Mouse (Mus musculus): ENCODE results near the gene Klhl10. TPM values are rescaled to one million over a fixed set of nuclear protein-coding genes. Genes with fewer than 3 reads are reported as not detected.
A peak's percentile ranks its signal among the peaks of the same experiment; 100 is the strongest.

Gene Klhl10
- polyA plus RNA-seq, 1 experiment from 2014 or later = 1.2 TPM

- ATAC-seq = no peak
- 79% methylated on average over 5 of the region's 5 CpGs for WGBS
- H3K4me1 ChIP-seq (ENCODE audit: control insufficient read depth, insufficient read depth, low read depth, low read length) = peaks cover 5% of the 10 kb centered on the region; the same call in 1 of the 2 replicates
- no peak overlapping the region for H3K4me2 ChIP-seq (ENCODE audit: low read length)
- H3K4me3 ChIP-seq (ENCODE audit: low read length) = no peak overlapping the region
- no peak overlapping the region for H3K9ac ChIP-seq (ENCODE audit: low read depth, low read length)
- peaks cover 4% of the 10 kb centered on the region; the same call in 1 of the 2 replicates for H3K36me3 ChIP-seq (ENCODE audit: control insufficient read depth, insufficient read depth, low read length)
- no peaks in the 10 kb centered on the region for H3K9me3 ChIP-seq (ENCODE audit: control insufficient read depth, low read length)
- H3K27me3 ChIP-seq (replicated peaks; ENCODE audit: control insufficient read depth, insufficient read depth, low read length) = no peaks in the 10 kb centered on the region
- no peak overlapping the region for H3K27ac ChIP-seq (ENCODE audit: low read depth, low read length)
These were observed 34.6 kb upstream of the Klhl10 start for GRCm38 (mm10) chr11:100406995-100407705.

DNA sequence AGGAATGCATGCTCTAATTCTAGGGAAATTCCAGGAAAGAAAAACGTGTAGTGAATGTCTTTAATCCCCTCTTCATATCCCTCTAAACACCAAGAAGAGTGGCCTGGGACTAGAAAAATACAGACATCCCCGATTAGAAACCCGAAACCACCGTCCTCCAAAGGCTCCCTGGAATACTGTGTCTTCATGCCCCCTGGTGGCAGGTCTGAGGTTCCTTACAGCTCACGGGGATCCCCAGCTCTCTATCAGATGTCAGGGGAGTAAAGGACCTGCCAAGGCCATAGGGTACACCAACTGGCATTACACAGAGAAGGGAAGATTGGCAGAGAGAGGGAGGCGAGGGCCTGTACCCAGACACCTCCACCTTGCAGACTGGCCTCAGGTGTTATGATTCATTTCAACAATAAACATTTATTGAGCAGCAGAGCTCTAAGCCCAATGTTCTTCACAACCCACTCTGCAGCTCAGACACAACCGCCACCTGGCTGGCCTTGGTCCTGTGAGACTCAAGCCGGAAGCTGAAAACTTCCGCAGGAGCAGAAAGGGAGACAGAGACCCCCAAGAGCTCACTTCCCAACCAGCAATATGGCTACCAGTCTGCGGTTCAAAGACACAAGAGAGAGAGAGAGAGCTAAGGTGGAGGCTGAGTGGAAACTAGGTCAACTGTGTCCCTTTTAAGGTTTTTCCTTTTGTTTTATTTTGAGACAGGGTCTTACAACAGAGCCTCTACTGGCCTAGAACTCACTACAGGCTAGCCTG, 33.5 kb upstream of the Klhl10 start:
- no peak overlapping the region for H3K27ac ChIP-seq (ENCODE audit: low read depth, low read length)
- H3K9ac ChIP-seq (ENCODE audit: low read depth, low read length) = no peak overlapping the region
- 0 out of 2 replicates have a peak, but pooled peaks have one; percentile 18 for ATAC-seq
- H3K27me3 ChIP-seq (replicated peaks; ENCODE audit: control insufficient read depth, insufficient read depth, low read length) = no peaks in the 10 kb centered on the region
- WGBS = 45% methylated on average over 10 of the region's 10 CpGs
- no peak overlapping the region for H3K4me2 ChIP-seq (ENCODE audit: low read length)
- H3K4me3 ChIP-seq (ENCODE audit: low read length) = no peak overlapping the region
- H3K4me1 ChIP-seq (ENCODE audit: control insufficient read depth, insufficient read depth, low read depth, low read length) = peaks cover 11% of the 10 kb centered on the region
- H3K9me3 ChIP-seq (ENCODE audit: control insufficient read depth, low read length) = no peaks in the 10 kb centered on the region
- H3K36me3 ChIP-seq (ENCODE audit: control insufficient read depth, insufficient read depth, low read length) = peaks cover 4% of the 10 kb centered on the region; the same call in 1 of the 2 replicates

GRCm38 (mm10) chr11:100408835-100409462, 32.8 kb upstream of the Klhl10 start:
- 93% methylated on average over 12 of the region's 12 CpGs for WGBS
- H3K9me3 ChIP-seq (ENCODE audit: control insufficient read depth, low read length) = no peaks in the 10 kb centered on the region
- no peak overlapping the region for H3K4me3 ChIP-seq (ENCODE audit: low read length)
- H3K27me3 ChIP-seq (replicated peaks; ENCODE audit: control insufficient read depth, insufficient read depth, low read length) = no peaks in the 10 kb centered on the region
- no peak overlapping the region for H3K4me2 ChIP-seq (ENCODE audit: low read length)
- peaks cover 4% of the 10 kb centered on the region; the same call in 1 of the 2 replicates for H3K36me3 ChIP-seq (ENCODE audit: control insufficient read depth, insufficient read depth, low read length)
- no peak overlapping the region for H3K27ac ChIP-seq (ENCODE audit: low read depth, low read length)
- peaks cover 11% of the 10 kb centered on the region for H3K4me1 ChIP-seq (ENCODE audit: control insufficient read depth, insufficient read depth, low read depth, low read length)
- no peak for ATAC-seq
- no peak overlapping the region for H3K9ac ChIP-seq (ENCODE audit: low read depth, low read length)

DNA sequence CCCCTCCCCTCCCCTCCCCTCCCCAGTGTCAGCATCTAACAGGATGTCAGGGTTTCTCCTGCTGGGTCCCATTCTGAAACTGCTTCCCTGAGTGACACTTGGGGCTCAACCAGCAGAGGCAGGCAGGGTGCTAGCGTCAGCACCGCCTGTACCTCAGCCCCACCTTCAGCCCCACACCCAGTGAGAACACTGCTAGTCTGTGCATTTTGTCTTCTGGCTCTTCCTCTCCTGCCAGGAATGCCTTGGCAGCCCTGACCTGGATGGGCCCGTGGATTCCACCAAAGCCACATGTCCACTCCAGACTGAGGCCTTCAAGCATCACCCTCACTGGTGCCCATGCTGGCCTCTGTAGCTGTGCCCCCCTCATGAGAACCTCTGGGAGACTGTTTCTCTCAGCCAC, 32.0 kb upstream of the Klhl10 start:
- H3K4me1 ChIP-seq (ENCODE audit: control insufficient read depth, insufficient read depth, low read depth, low read length) = peaks cover 11% of the 10 kb centered on the region
- WGBS = 77% methylated on average over 3 of the region's 3 CpGs
- no peaks in the 10 kb centered on the region for H3K9me3 ChIP-seq (ENCODE audit: control insufficient read depth, low read length)
- peaks cover 4% of the 10 kb centered on the region; the same call in 1 of the 2 replicates for H3K36me3 ChIP-seq (ENCODE audit: control insufficient read depth, insufficient read depth, low read length)
- H3K27me3 ChIP-seq (replicated peaks; ENCODE audit: control insufficient read depth, insufficient read depth, low read length) = no peaks in the 10 kb centered on the region
- H3K9ac ChIP-seq (ENCODE audit: low read depth, low read length) = no peak overlapping the region
- H3K4me3 ChIP-seq (ENCODE audit: low read length) = no peak overlapping the region
- ATAC-seq = no peak
- no peak overlapping the region for H3K27ac ChIP-seq (ENCODE audit: low read depth, low read length)
- no peak overlapping the region for H3K4me2 ChIP-seq (ENCODE audit: low read length)

DNA sequence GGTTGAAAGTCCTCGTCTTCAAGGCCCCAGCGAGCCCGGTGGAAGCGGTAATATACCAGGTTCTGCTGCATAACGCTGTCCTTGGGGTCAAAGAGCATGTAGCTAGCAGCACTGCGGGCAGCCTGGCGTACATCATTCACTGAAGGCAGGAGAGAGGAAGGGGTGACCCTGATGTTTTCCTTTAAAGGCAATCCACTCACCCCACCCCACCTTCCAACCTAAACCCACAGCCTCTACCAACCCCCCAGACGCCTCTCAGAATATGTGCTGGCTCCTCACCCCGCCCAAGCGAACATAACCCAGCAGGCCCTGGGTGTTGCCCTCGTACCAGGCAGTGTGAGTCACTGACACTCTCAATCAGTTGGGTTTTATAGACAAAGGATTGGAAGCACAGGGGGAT, 30.0 kb upstream of the Klhl10 start:
- Histone ChIP-seq H3K27ac (ENCODE audit: low read depth, low read length) (no peak overlapping the region), H3K9me3 (ENCODE audit: control insufficient read depth, low read length) (no peaks in the 10 kb centered on the region), H3K27me3 (replicated peaks; ENCODE audit: control insufficient read depth, insufficient read depth, low read length) (peaks cover 9% of the 10 kb centered on the region), H3K4me2 (ENCODE audit: low read length) (no peak overlapping the region), H3K4me1 (ENCODE audit: control insufficient read depth, insufficient read depth, low read depth, low read length) (peaks cover 16% of the 10 kb centered on the region), H3K9ac (ENCODE audit: low read depth, low read length) (no peak overlapping the region), H3K36me3 (ENCODE audit: control insufficient read depth, insufficient read depth, low read length) (peaks cover 4% of the 10 kb centered on the region; the same call in 1 of the 2 replicates), H3K4me3 (ENCODE audit: low read length) (no peak overlapping the region)
- WGBS = 78% methylated on average over 11 of the region's 11 CpGs
- ATAC-seq = no peak

DNA sequence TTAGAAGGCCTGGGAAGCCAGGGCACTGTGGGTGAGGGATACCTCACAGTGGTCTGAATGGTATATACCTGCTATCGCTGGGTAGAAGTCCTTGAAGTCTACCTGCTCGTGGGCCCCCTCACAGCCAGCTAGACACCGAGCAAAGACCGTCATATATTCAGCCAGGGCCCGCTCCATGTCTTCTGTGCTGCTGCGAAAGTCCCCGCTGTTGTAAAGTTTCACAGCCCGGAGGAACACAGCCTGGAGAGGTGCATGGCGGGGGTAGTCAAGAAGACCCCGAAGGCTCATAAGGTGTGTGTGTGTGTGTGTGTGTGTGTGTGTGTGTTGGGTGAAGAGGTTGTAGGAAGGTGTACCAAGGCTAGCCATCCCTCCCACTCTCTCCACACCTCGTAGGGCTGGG, 28.2 kb upstream of the Klhl10 start:
- ATAC-seq = no peak
- H3K9me3 ChIP-seq (ENCODE audit: control insufficient read depth, low read length) = no peaks in the 10 kb centered on the region
- H3K36me3 ChIP-seq (ENCODE audit: control insufficient read depth, insufficient read depth, low read length) = peaks cover 4% of the 10 kb centered on the region; the same call in 1 of the 2 replicates
- no peak overlapping the region for H3K27ac ChIP-seq (ENCODE audit: low read depth, low read length)
- WGBS = 84% methylated on average over 11 of the region's 11 CpGs
- peak overlapping the region; percentile 61 for H3K4me2 ChIP-seq (ENCODE audit: low read length)
- H3K4me3 ChIP-seq (ENCODE audit: low read length) = peak overlapping the region; percentile 68
- peak overlapping the region; percentile 81 for H3K9ac ChIP-seq (ENCODE audit: low read depth, low read length)
- peaks cover 16% of the 10 kb centered on the region for H3K4me1 ChIP-seq (ENCODE audit: control insufficient read depth, insufficient read depth, low read depth, low read length)
- peaks cover 9% of the 10 kb centered on the region for H3K27me3 ChIP-seq (replicated peaks; ENCODE audit: control insufficient read depth, insufficient read depth, low read length)

- Histone ChIP-seq H3K9me3 (ENCODE audit: control insufficient read depth, low read length) (no peaks in the 10 kb centered on the region), H3K4me2 (ENCODE audit: low read length) (peak within 1 kb of the TSS; percentile 61), H3K36me3 (ENCODE audit: control insufficient read depth, insufficient read depth, low read length) (no peaks in the 10 kb centered on the region), H3K9ac (ENCODE audit: low read depth, low read length) (peak within 1 kb of the TSS; percentile 81), H3K4me3 (ENCODE audit: low read length) (peak within 1 kb of the TSS; percentile 68), H3K27ac (ENCODE audit: low read depth, low read length) (peak within 1 kb of the TSS; percentile 83), H3K4me1 (ENCODE audit: control insufficient read depth, insufficient read depth, low read depth, low read length) (peaks cover 16% of the 10 kb centered on the region), H3K27me3 (replicated peaks; ENCODE audit: control insufficient read depth, insufficient read depth, low read length) (peaks cover 9% of the 10 kb centered on the region)
- WGBS = 3% methylated on average over 91 of the region's 93 CpGs
- peak; percentile 95 for ATAC-seq
These were observed 27.4 kb upstream of the Klhl10 start, which contains the start of gene P3h4 for GRCm38 (mm10) chr11:100414021-100414913. P3h4 (minus strand) TSS chr11:100414836.

DNA sequence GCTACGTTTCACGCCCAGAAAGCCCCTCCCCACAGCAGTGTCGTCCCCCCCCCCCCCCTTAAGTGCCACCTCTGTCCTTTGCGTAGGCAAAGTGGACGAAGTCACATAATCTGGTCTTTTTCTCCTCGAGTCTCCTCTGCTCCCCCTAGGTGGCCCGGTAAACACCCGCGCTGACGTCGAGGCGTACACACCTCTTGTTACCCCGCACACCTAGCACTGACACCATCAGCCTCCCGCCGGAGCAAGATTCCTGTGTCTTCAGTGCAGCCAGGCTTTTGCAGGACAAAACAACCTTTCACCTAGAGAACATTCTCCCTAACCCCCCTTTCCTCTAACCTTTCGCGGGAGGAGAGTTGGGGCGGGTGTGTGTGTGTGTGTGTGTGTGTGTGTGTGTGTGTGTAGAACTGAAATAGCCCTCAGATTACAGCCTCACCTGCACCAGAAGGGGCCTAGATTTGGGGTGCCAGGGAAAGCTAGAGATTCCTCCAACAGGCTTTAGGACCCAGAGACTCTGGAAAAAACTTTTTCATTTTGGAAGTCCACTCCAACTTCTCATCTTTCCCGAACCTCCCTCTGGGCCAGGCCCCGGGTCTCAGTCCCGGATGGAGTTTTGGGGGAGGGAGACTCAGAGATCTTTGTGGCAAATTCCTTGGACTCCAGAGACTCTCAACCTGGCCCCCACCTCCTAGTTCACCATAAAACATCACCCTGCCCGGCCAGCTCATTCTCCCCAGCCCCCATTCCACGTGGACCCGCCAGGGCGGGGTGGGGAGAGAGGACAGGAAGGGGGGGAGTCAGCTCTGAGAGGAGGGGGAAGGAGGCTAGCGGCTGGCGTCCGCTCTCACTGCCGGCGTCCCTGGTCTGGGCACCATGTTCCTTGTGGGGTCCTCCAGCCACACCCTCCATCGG, 26.5 kb upstream of the Klhl10 start, which contains the start of gene Fkbp10:
TSS of gene Fkbp10 (plus strand) at position 784 of the 909 bp plus-strand sequence.
- ATAC-seq = peak; percentile 59; the same call in 1 of the 2 replicates
- H3K9ac ChIP-seq (ENCODE audit: low read depth, low read length) = peak within 1 kb of the TSS; percentile 81
- peak within 1 kb of the TSS; percentile 61 for H3K4me2 ChIP-seq (ENCODE audit: low read length)
- WGBS = 2% methylated on average over 29 of the region's 31 CpGs
- no peaks in the 10 kb centered on the region for H3K9me3 ChIP-seq (ENCODE audit: control insufficient read depth, low read length)
- H3K36me3 ChIP-seq (ENCODE audit: control insufficient read depth, insufficient read depth, low read length) = no peaks in the 10 kb centered on the region
- peak within 1 kb of the TSS; percentile 83 for H3K27ac ChIP-seq (ENCODE audit: low read depth, low read length)
- H3K4me3 ChIP-seq (ENCODE audit: low read length) = peak within 1 kb of the TSS; percentile 68
- H3K27me3 ChIP-seq (replicated peaks; ENCODE audit: control insufficient read depth, insufficient read depth, low read length) = peaks cover 9% of the 10 kb centered on the region
- H3K4me1 ChIP-seq (ENCODE audit: control insufficient read depth, insufficient read depth, low read depth, low read length) = peaks cover 16% of the 10 kb centered on the region
